Mouse (Mus musculus): ENCODE data around the gene Catsper3. TPM values are rescaled to one million over a fixed set of nuclear protein-coding genes. Genes with fewer than 3 reads are reported as not detected.

The Catsper3 gene
- polyA plus RNA-seq, 1 experiment from 2014 or later, result not detected

DNA sequence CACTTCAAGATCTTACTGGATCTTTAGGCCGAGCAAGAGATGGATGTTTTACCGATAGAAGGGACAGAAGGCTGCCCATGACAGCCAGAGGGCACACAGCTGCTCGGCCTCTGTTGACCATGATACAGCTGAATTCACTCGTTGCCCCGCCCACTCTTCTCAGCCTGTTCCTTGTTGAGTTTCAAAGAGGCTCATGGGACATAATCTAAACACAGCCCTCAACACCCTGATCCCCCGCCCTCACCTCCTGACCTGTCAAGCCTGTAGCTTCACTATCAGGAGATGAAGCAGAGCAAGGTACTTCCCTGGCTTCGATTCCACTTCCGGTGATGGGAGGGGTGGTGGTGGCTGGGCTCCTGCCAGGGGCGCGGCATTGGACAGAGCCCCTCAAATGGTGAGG is 63.4 kb downstream of the Catsper3 start:
- H3K4me2 ChIP-seq (ENCODE audit: low read depth, low read length), result no peak overlapping the region
- no peaks in the 10 kb centered on the region for H3K27me3 ChIP-seq (ENCODE audit: control insufficient read depth, insufficient read depth, low read length)
- no peaks in the 10 kb centered on the region; the same call in 1 of the 2 replicates for H3K4me1 ChIP-seq (ENCODE audit: control insufficient read depth, insufficient read depth, low read length)
- DNase-seq (ENCODE audit: low spot score) (no peak), ATAC-seq (replicated peaks; ENCODE audit: insufficient number of reproducible peaks, low FRiP score, low TSS enrichment, low read depth) (no peak)
- H3K9ac ChIP-seq (replicated peaks; ENCODE audit: low read length), result no peak overlapping the region
- no peaks in the 10 kb centered on the region; the same call in 1 of the 2 replicates for H3K9me3 ChIP-seq (replicated peaks; ENCODE audit: control insufficient read depth, low read length)
- H3K27ac ChIP-seq (replicated peaks; ENCODE audit: low read depth, low read length), result no peak overlapping the region
- no peaks in the 10 kb centered on the region for H3K36me3 ChIP-seq (replicated peaks; ENCODE audit: control insufficient read depth, insufficient read depth, low read depth, low read length)
- H3K4me3 ChIP-seq (ENCODE audit: low read depth, low read length), result no peak overlapping the region
- 52% methylated on average over 10 of the region's 10 CpGs for WGBS

- H3K27me3 ChIP-seq (ENCODE audit: control insufficient read depth, insufficient read depth, low read length), result no peaks in the 10 kb centered on the region
- no peak overlapping the region; the same call in 1 of the 2 replicates for H3K4me2 ChIP-seq (ENCODE audit: low read depth, low read length)
- ATAC-seq (replicated peaks; ENCODE audit: insufficient number of reproducible peaks, low FRiP score, low TSS enrichment, low read depth) (no peak), DNase-seq (ENCODE audit: low spot score) (no peak)
- H3K9ac ChIP-seq (replicated peaks; ENCODE audit: low read length), result no peak overlapping the region
- WGBS, result 65% methylated on average over 13 of the region's 13 CpGs
- no peaks in the 10 kb centered on the region; the same call in 1 of the 2 replicates for H3K4me1 ChIP-seq (ENCODE audit: control insufficient read depth, insufficient read depth, low read length)
- no peaks in the 10 kb centered on the region for H3K36me3 ChIP-seq (replicated peaks; ENCODE audit: control insufficient read depth, insufficient read depth, low read depth, low read length)
- no peaks in the 10 kb centered on the region; the same call in 1 of the 2 replicates for H3K9me3 ChIP-seq (replicated peaks; ENCODE audit: control insufficient read depth, low read length)
- H3K4me3 ChIP-seq (ENCODE audit: low read depth, low read length), result no peak overlapping the region
- no peak overlapping the region for H3K27ac ChIP-seq (replicated peaks; ENCODE audit: low read depth, low read length)
Observed at GRCm38 (mm10) chr13:55848604-55849190, 64.3 kb downstream of the Catsper3 start.

DNA sequence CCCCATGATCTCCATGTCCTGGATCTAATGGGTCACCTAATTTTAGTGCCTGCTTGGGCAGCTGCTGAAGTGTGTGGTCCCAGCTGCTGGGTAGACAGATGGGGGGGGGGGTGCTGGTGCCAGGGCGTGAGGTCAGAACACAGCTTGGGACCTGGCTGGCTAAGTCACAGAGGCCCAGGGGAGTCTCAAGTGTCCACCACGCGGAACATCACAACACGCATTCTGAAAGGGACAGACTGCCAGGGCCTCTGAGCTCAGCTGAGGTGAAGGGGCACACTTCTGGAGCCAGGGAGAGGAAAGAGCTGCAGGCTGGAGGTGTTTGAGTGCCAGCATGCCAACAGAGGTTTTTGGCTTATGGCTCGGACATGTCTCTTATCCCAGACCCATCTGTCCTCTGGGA is 66.4 kb downstream of the Catsper3 start:
- no peaks in the 10 kb centered on the region for H3K36me3 ChIP-seq (replicated peaks; ENCODE audit: control insufficient read depth, insufficient read depth, low read depth, low read length)
- H3K4me2 ChIP-seq (ENCODE audit: low read depth, low read length), result no peak overlapping the region
- H3K27ac ChIP-seq (replicated peaks; ENCODE audit: low read depth, low read length), result no peak overlapping the region
- ATAC-seq (replicated peaks; ENCODE audit: insufficient number of reproducible peaks, low FRiP score, low TSS enrichment, low read depth) (no peak), DNase-seq (ENCODE audit: low spot score) (no peak)
- WGBS, result 71% methylated on average over 5 of the region's 5 CpGs
- H3K4me1 ChIP-seq (ENCODE audit: control insufficient read depth, insufficient read depth, low read length), result no peaks in the 10 kb centered on the region; the same call in 1 of the 2 replicates
- no peaks in the 10 kb centered on the region for H3K9me3 ChIP-seq (replicated peaks; ENCODE audit: control insufficient read depth, low read length)
- no peak overlapping the region for H3K9ac ChIP-seq (replicated peaks; ENCODE audit: low read length)
- H3K27me3 ChIP-seq (ENCODE audit: control insufficient read depth, insufficient read depth, low read length), result no peaks in the 10 kb centered on the region
- no peak overlapping the region for H3K4me3 ChIP-seq (ENCODE audit: low read depth, low read length)

GRCm38 (mm10) chr13:55852205-55852604 is 67.8 kb downstream of the Catsper3 start:
- no peaks in the 10 kb centered on the region for H3K27me3 ChIP-seq (ENCODE audit: control insufficient read depth, insufficient read depth, low read length)
- no peaks in the 10 kb centered on the region; the same call in 1 of the 2 replicates for H3K4me1 ChIP-seq (ENCODE audit: control insufficient read depth, insufficient read depth, low read length)
- no peak for DNase-seq (ENCODE audit: low spot score)
- no peaks in the 10 kb centered on the region for H3K9me3 ChIP-seq (replicated peaks; ENCODE audit: control insufficient read depth, low read length)
- H3K4me2 ChIP-seq (ENCODE audit: low read depth, low read length), result no peak overlapping the region
- 70% methylated on average over 3 of the region's 3 CpGs for WGBS
- ATAC-seq (replicated peaks; ENCODE audit: insufficient number of reproducible peaks, low FRiP score, low TSS enrichment, low read depth), result no peak
- H3K36me3 ChIP-seq (replicated peaks; ENCODE audit: control insufficient read depth, insufficient read depth, low read depth, low read length), result no peaks in the 10 kb centered on the region
- no peak overlapping the region for H3K27ac ChIP-seq (replicated peaks; ENCODE audit: low read depth, low read length)
- no peak overlapping the region for H3K9ac ChIP-seq (replicated peaks; ENCODE audit: low read length)
- no peak overlapping the region for H3K4me3 ChIP-seq (ENCODE audit: low read depth, low read length)

- no peaks in the 10 kb centered on the region for H3K36me3 ChIP-seq (replicated peaks; ENCODE audit: control insufficient read depth, insufficient read depth, low read depth, low read length)
- H3K27me3 ChIP-seq (ENCODE audit: control insufficient read depth, insufficient read depth, low read length), result no peaks in the 10 kb centered on the region; the same call in 1 of the 2 replicates
- H3K4me2 ChIP-seq (ENCODE audit: low read depth, low read length), result no peak overlapping the region
- H3K4me1 ChIP-seq (ENCODE audit: control insufficient read depth, insufficient read depth, low read length), result no peaks in the 10 kb centered on the region
- H3K9ac ChIP-seq (replicated peaks; ENCODE audit: low read length), result no peak overlapping the region
- ATAC-seq (replicated peaks; ENCODE audit: insufficient number of reproducible peaks, low FRiP score, low TSS enrichment, low read depth), result no peak
- no peaks in the 10 kb centered on the region for H3K9me3 ChIP-seq (replicated peaks; ENCODE audit: control insufficient read depth, low read length)
- peak; percentile 35 for DNase-seq (ENCODE audit: low spot score)
- WGBS, result 43% methylated on average over 7 of the region's 7 CpGs
- no peak overlapping the region for H3K27ac ChIP-seq (replicated peaks; ENCODE audit: low read depth, low read length)
- no peak overlapping the region for H3K4me3 ChIP-seq (ENCODE audit: low read depth, low read length)
Observed at GRCm38 (mm10) chr13:55855793-55856192, 71.4 kb downstream of the Catsper3 start.

DNA sequence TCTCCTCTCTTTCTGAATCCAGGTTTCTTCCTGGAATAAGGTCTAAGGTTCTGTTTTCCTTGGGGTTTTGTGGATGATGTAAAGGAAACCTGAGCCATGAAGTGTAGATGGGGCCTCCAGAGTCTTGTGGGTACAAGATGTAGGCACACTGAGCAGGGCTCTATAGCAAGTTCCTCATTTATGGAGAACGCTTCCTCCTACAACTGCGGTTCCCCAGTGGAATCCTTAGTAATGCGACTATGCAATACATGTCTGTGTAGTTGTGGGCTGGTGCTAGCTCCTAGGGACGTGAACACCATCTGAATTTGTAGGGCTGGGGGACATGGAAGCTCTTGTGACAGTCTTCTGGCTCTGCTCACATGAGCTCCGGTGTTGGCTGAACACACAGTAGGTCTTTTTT is 74.1 kb downstream of the Catsper3 start:
- no peaks in the 10 kb centered on the region; the same call in 1 of the 2 replicates for H3K27me3 ChIP-seq (ENCODE audit: control insufficient read depth, insufficient read depth, low read length)
- no peaks in the 10 kb centered on the region for H3K36me3 ChIP-seq (replicated peaks; ENCODE audit: control insufficient read depth, insufficient read depth, low read depth, low read length)
- H3K9me3 ChIP-seq (replicated peaks; ENCODE audit: control insufficient read depth, low read length), result no peaks in the 10 kb centered on the region
- 89% methylated on average over 5 of the region's 5 CpGs for WGBS
- H3K27ac ChIP-seq (replicated peaks; ENCODE audit: low read depth, low read length), result no peak overlapping the region
- no peak overlapping the region for H3K9ac ChIP-seq (replicated peaks; ENCODE audit: low read length)
- no peak overlapping the region for H3K4me2 ChIP-seq (ENCODE audit: low read depth, low read length)
- H3K4me3 ChIP-seq (ENCODE audit: low read depth, low read length), result no peak overlapping the region
- H3K4me1 ChIP-seq (ENCODE audit: control insufficient read depth, insufficient read depth, low read length), result no peaks in the 10 kb centered on the region
- ATAC-seq (replicated peaks; ENCODE audit: insufficient number of reproducible peaks, low FRiP score, low TSS enrichment, low read depth), result no peak
- DNase-seq (ENCODE audit: low spot score), result no peak

Other genes starting within 250 kb of the Catsper3 start
- 77.7 and 81.4 TPM in 2 replicates for gene Ddx41, start 247.9 kb upstream of the Catsper3 start, polyA plus RNA-seq (2014; fragmentation: Nextera tagmentation; extraction: Ambion mirVana)
- gene Fam193b, start 213.4 kb upstream of the Catsper3 start, polyA plus RNA-seq (2014; fragmentation: Nextera tagmentation; extraction: Ambion mirVana), result 36.7 and 37.0 TPM in 2 replicates
- gene Tmed9, start 210.8 kb upstream of the Catsper3 start, polyA plus RNA-seq (2014; fragmentation: Nextera tagmentation; extraction: Ambion mirVana), result 55.6 and 57.8 TPM in 2 replicates
- 14.2 and 16.3 TPM in 2 replicates for gene B4galt7, start 184.7 kb upstream of the Catsper3 start, polyA plus RNA-seq (2014; fragmentation: Nextera tagmentation; extraction: Ambion mirVana)
- gene Caml, start 161.6 kb upstream of the Catsper3 start, polyA plus RNA-seq (2014; fragmentation: Nextera tagmentation; extraction: Ambion mirVana), result 62.3 and 66.1 TPM in 2 replicates
- gene Ddx46, start 149.5 kb upstream of the Catsper3 start, polyA plus RNA-seq (2014; fragmentation: Nextera tagmentation; extraction: Ambion mirVana), result 54.1 and 58.0 TPM in 2 replicates
- 78.3 and 82.0 TPM in 2 replicates for gene B230219D22Rik, start 91.4 kb upstream of the Catsper3 start, polyA plus RNA-seq (2014; fragmentation: Nextera tagmentation; extraction: Ambion mirVana)
- 97.6 and 99.6 TPM in 2 replicates for gene Txndc15, start 69.9 kb upstream of the Catsper3 start, polyA plus RNA-seq (2014; fragmentation: Nextera tagmentation; extraction: Ambion mirVana)
- 40.8 and 44.7 TPM in 2 replicates for gene Pcbd2, start 57.2 kb upstream of the Catsper3 start, polyA plus RNA-seq (2014; fragmentation: Nextera tagmentation; extraction: Ambion mirVana)
- 48.5 and 54.9 TPM in 2 replicates for gene Pitx1, start 51.6 kb downstream of the Catsper3 start, polyA plus RNA-seq (2014; fragmentation: Nextera tagmentation; extraction: Ambion mirVana)

Data from embryonic facial prominence, embryonic 11.5 days (tissue).